21 mouse cellular contexts compared by ENCODE assay signal in the genomic region with DNA sequence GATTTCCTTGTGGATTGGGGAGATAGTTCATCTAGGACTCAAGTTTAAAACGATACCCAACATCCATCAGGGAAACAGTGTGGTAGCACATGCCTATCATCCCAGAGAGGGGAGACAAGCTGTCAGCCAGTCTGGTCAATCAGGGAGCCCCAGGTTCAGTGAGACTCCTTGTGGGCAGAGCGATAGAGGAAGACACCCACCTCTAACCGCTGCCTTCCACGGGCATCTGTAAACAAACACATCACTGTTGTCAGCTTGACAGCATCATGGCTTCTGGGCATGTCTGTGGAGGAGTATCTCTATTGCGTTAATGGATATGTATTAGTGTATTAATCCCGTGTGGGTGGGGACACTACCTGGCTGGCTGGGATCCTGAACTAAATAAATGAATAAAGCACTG. TPM values are rescaled to one million over a fixed set of nuclear protein-coding genes. Genes with fewer than 3 reads are reported as not detected.
DNase-seq lines count a peak whose midpoint lies in the region; ATAC-seq and TF ChIP-seq lines count a peak whose summit lies in the region.
"Had no signal": no experiment of that assay in that cellular context is flagged by ENCODE, and none has a peak within 500 bp of the region (broad histone marks: within the 10 kb centered on the region; RNA-seq: fewer than 3 reads in every experiment).

No protein-coding gene starts in this region.

- peak; percentile 76 for ATAC-seq in intestine, embryonic 16.5 days
- peak; percentile 77 for ATAC-seq in megakaryocyte progenitor cell, adult 5-6 weeks (replicated peaks; ENCODE audit: poor library complexity)
- ATAC-seq: midbrain, embryonic 15.5 days; Patski had no signal

- peaks cover 26% of the 10 kb centered on the region for H3K27me3 ChIP-seq in heart, embryonic 10.5 days (ENCODE audit: insufficient read depth, poor library complexity, severe bottlenecking)
- H3K27me3 ChIP-seq in intestine, embryonic 16.5 days (replicated peaks; ENCODE audit: control insufficient read depth, insufficient read depth, low read length): no peaks in the 10 kb centered on the region
- H3K27me3 ChIP-seq: limb, embryonic 15.5 days; midbrain, embryonic 15.5 days; neural tube, embryonic 12.5 days had no signal

- H3K4me1 ChIP-seq in heart, embryonic 10.5 days: peaks cover 17% of the 10 kb centered on the region
- peaks cover 11% of the 10 kb centered on the region for H3K4me1 ChIP-seq in bone marrow, adult 2 months (ENCODE audit: control insufficient read depth, insufficient read depth, low read length)
- H3K4me1 ChIP-seq in intestine, embryonic 16.5 days (ENCODE audit: control insufficient read depth, insufficient read depth, low read length): no peaks in the 10 kb centered on the region
- H3K4me1 ChIP-seq: limb, embryonic 15.5 days; midbrain, embryonic 15.5 days; neural tube, embryonic 12.5 days had no signal

- TF ChIP-seq CTCF in bone marrow, adult 2 months (IDR thresholded peaks at IDR 0.05; ENCODE audit: control insufficient read depth, insufficient read depth, low read length): no peak

- TF ChIP-seq POLR2A in bone marrow, adult 2 months (IDR thresholded peaks at IDR 0.05; ENCODE audit: borderline replicate concordance, control insufficient read depth, low read depth, low read length): peak; percentile 7; the same call in 1 of the 2 replicates

- DNase-seq in heart, embryonic 10.5 days (ENCODE audit: low spot score): peak; percentile 79
- no peak for DNase-seq in heart, postnatal 10 days
- DNase-seq in layer of hippocampus, adult 11-12 months (ENCODE audit: low spot score): no peak
- DNase-seq in B cell, adult 2 months: no peak
- DNase-seq in urinary bladder, postnatal 4 days (ENCODE audit: low spot score in 2 of 2): no peak
- DNase-seq: cerebellum, adult 2 months; embryo, embryonic 11 days; gastrocnemius, postnatal 14 days; heart, postnatal 36 days; kidney, postnatal 10 days; layer of hippocampus, adult 9-11 months; lung, postnatal 36 days; right cerebral cortex, postnatal 25 days; thymus, postnatal 4 days had no signal

- no peak overlapping the region for H3K9ac ChIP-seq in intestine, embryonic 16.5 days (ENCODE audit: low read depth, low read length)
- H3K9ac ChIP-seq: limb, embryonic 15.5 days; midbrain, embryonic 15.5 days; neural tube, embryonic 12.5 days had no signal

- H3K4me2 ChIP-seq in intestine, embryonic 16.5 days (ENCODE audit: low read depth, low read length): no peak overlapping the region
- H3K4me2 ChIP-seq: limb, embryonic 15.5 days; midbrain, embryonic 15.5 days; neural tube, embryonic 12.5 days had no signal

- H3K36me3 ChIP-seq in heart, embryonic 10.5 days: no peaks in the 10 kb centered on the region
- H3K36me3 ChIP-seq in intestine, embryonic 16.5 days (ENCODE audit: control insufficient read depth, insufficient read depth, low read length): no peaks in the 10 kb centered on the region
- H3K36me3 ChIP-seq: limb, embryonic 15.5 days; midbrain, embryonic 15.5 days; neural tube, embryonic 12.5 days had no signal

- no peak overlapping the region for H3K4me3 ChIP-seq in heart, embryonic 10.5 days
- no peak overlapping the region for H3K4me3 ChIP-seq in bone marrow, adult 2 months (replicated peaks; ENCODE audit: control insufficient read depth, low read depth, low read length)
- H3K4me3 ChIP-seq in intestine, embryonic 16.5 days (ENCODE audit: low read length): no peak overlapping the region
- H3K4me3 ChIP-seq: limb, embryonic 15.5 days; midbrain, embryonic 15.5 days; neural tube, embryonic 12.5 days had no signal

- H3K9me3 ChIP-seq in heart, embryonic 10.5 days: no peaks in the 10 kb centered on the region
- no peaks in the 10 kb centered on the region for H3K9me3 ChIP-seq in intestine, embryonic 16.5 days (ENCODE audit: control insufficient read depth, low read length)
- H3K9me3 ChIP-seq: limb, embryonic 15.5 days; midbrain, embryonic 15.5 days; neural tube, embryonic 12.5 days had no signal

- WGBS in heart, embryonic 10.5 days: 73% methylated on average over 6 of the region's 6 CpGs
- WGBS in bone marrow, adult 2 months: 59% methylated on average over 6 of the region's 6 CpGs
- 73% methylated on average over 6 of the region's 6 CpGs for WGBS in intestine, embryonic 16.5 days

- intact Hi-C loops in heart, postnatal 10 days (cut with DNase I): no loop called here

- no peak overlapping the region for H3K27ac ChIP-seq in heart, embryonic 10.5 days
- H3K27ac ChIP-seq in bone marrow, adult 2 months (ENCODE audit: control insufficient read depth, insufficient read depth, low read depth, low read length, poor library complexity): peak overlapping the region; percentile 39; the same call in 1 of the 2 replicates
- no peak overlapping the region for H3K27ac ChIP-seq in intestine, embryonic 16.5 days (ENCODE audit: low read length)
- H3K27ac ChIP-seq: limb, embryonic 15.5 days; midbrain, embryonic 15.5 days; neural tube, embryonic 12.5 days had no signal

RNA-seq across cellular contexts. Expression of gene Lmo2, which starts 0.9 kb away (rescaled TPM):
- polyA plus RNA-seq in heart, embryonic 10.5 days (2016; fragmentation: Nextera tagmentation; extraction: Ambion mirVana): 21.7 and 35.2 TPM in 2 replicates
- 10 to 100 TPM; 20.8 to 25.1 TPM for total RNA-seq in heart, postnatal 10 days (2021)
- polyA plus RNA-seq in bone marrow, adult 2 months (2011; ENCODE audit: insufficient read depth, insufficient read length, low replicate concordance, missing spikeins): 110 and 144 TPM in 2 replicates
- 12.6 and 14.6 TPM in 2 replicates for polyA plus RNA-seq in intestine, embryonic 16.5 days (2015; fragmentation: Nextera tagmentation; extraction: Ambion mirVana)
- total RNA-seq in megakaryocyte progenitor cell, adult 5-6 weeks (2015): 427 and 476 TPM in 2 replicates
- 226 and 286 TPM in 2 replicates for total RNA-seq in megakaryocyte progenitor cell, adult 5-6 weeks (2017)
